Mouse (Mus musculus): ENCODE data around the gene Exo1. TPM values are rescaled to one million over a fixed set of nuclear protein-coding genes. Genes with fewer than 3 reads are reported as not detected.

Exo1 gene
- total RNA-seq, 2 experiments from 2014 or later, result 0.28 TPM; not detected in 1

- intact Hi-C loops (cut with DNase I), result no loop called here
These were observed 66.4 kb downstream of the Exo1 start for GRCm38 (mm10) chr1:175946718-175947315.

DNA sequence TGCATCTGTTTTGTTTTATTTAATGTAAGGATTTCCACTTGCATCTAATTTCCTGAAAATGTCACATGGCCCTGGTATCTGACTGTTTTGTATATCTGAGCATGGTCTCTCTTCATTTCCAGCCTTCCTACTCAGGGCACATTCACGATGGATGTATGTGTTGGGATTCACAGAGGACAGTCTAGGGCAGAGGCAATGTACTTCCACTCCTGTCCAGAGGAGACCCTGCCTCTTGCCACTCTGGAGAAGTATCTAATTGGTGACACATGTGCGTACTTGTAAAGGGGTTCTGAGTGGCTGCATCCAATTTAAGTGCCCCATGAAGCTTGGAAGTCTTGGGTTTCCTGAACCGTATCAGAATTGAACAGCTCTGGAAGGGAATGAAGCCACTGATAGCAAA lies 70.0 kb downstream of the Exo1 start:
- DNase-seq, result no peak

More at GRCm38 (mm10) chr1:175946718-175947315, 66.4 kb downstream of the Exo1 start:
- no peak for DNase-seq

GRCm38 (mm10) chr1:175950851-175951250 lies 70.5 kb downstream of the Exo1 start:
- intact Hi-C loops (cut with DNase I), result no loop called here
- DNase-seq, result no peak

More for the DNA sequence above, 70.0 kb downstream of the Exo1 start:
- intact Hi-C loops (cut with DNase I), result no loop called here

- intact Hi-C loops (cut with DNase I), result no loop called here
- no peak for DNase-seq
These were observed 81.4 kb downstream of the Exo1 start for GRCm38 (mm10) chr1:175961786-175962185.

Other genes with a start within 250 kb of the Exo1 start
- 1 to 10 TPM; 3.3 to 5.0 TPM for gene Opn3, start 187.8 kb upstream of the Exo1 start, total RNA-seq (2021)
- 1 to 10 TPM; 2.2 to 2.5 TPM for gene Chml, start 187.7 kb upstream of the Exo1 start, total RNA-seq (2021)
- gene Wdr64, start 182.0 kb upstream of the Exo1 start, total RNA-seq (2021), result not detected
- gene Gm38100, start 39.7 kb downstream of the Exo1 start, total RNA-seq (2021), result not detected
- not detected for gene Rbm8a2, start 98.5 kb downstream of the Exo1 start, total RNA-seq (2021)